Mouse (Mus musculus) cerebellum, adult (tissue): ENCODE results near the gene Lad1.

Source experiments
- ATAC-seq: cut with Nextera tagmentation; 2 replicates; pipeline ENCODE4 v1.9.2; 2017; ENCODE audit warnings: mild to moderate bottlenecking, moderate library complexity, mixed read lengths; ENCODE audit not compliant: insufficient number of reproducible peaks, low FRiP score, low TSS enrichment

The Lad1 gene

GRCm38 (mm10) chr1:135840675-135841395, 22.4 kb downstream of the Lad1 start:
- ATAC-seq: no peak

GRCm38 (mm10) chr1:135843519-135844262, 25.3 kb downstream of the Lad1 start:
- no peak for ATAC-seq

DNA sequence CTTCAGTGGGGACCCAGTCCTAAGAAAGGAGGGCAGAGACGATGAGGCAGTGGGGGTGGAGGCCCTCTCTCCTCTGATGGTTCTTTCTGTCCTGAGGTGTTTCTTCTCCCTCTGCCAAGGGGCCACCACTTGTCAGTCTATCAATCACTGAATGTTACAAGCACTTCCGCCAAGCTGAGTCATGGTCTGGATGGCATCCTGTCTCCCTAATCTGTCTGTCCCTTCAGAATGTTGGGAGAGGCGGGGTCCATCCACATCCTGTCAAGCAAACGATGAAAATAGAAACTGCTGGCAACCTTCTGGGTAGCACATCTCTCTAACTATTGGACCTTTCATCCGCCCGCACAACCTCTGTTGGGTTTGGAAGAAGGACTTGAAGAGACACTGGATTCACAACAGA, 26.1 kb downstream of the Lad1 start:
- no peak for ATAC-seq

DNA sequence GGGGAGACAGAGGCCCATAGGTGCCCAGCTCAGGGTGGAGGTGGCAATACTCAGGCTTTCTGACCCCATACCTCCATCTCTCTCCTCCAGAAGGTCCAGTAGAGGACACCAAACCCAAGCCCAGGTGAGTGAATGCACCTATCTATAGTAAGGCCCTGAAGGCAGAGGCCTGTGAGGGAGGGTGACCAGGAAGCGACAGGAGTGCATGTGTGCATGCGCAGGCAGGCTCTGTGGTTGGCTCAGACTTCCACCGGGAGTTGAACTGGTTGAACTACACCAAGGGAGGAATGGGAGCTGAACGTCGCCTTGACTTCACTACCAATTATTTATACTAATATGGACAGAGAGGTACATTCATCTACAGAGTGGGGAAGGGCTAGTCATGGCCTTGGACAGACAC, 28.2 kb downstream of the Lad1 start:
- no peak for ATAC-seq

GRCm38 (mm10) chr1:135847139-135847562, 28.8 kb downstream of the Lad1 start:
- no peak for ATAC-seq

GRCm38 (mm10) chr1:135847611-135848351, 29.4 kb downstream of the Lad1 start:
- ATAC-seq: no peak

GRCm38 (mm10) chr1:135850722-135851512, 32.5 kb downstream of the Lad1 start:
- no peak for ATAC-seq

DNA sequence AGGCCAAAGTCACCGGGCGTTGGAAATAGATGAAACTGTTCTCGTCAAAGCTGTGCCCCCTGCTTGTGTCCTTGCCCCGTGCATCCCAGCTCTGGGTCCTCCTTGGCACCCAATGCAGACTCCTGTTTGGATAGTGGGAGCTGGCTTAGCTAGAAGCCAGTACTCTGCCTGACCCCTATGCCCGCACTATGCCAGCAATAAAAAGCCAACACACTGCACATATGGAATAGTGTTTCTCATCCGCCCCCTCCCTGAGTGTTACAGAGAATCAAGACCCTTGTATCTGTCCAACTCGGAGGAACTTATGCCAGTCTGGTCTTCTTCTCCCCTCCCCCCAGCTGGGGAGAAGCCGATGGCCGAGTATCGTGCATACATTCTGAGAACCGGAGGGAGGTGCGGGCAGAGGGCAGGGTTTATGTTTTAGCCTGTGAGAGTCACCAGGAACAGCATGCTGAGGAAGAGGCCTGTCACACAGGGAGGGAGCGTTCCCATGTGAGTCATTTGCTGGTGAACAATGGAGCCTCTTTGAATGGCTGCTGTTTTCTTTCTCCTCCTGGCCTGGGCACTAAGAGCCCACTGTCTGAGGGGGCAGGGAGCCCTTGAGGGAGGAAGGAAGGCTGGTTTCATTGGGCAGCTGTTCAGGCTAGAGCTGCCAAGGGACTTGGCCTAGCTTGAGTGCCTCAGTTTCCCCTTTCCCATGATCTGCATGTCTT, 33.8 kb downstream of the Lad1 start:
- ATAC-seq: no peak

DNA sequence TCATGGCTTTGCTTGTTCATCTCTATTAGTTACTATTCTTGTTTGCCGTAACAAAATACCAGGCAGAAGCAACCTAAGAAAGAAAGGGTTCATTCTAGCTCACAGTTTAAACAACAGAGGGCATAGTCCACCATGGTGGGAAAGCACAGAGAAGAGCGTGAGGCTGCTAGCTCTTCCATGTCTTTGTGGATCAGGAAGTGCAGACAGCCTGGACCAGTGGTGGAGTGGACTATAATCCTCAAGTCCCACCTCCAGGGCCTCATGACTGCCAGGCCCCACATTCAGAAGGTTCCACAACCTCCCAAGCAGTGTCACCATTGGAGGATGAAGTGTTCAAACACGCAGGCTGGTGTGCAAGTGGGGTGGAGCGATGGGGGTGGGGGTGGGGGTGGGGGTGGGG, 34.8 kb downstream of the Lad1 start:
- ATAC-seq: no peak

DNA sequence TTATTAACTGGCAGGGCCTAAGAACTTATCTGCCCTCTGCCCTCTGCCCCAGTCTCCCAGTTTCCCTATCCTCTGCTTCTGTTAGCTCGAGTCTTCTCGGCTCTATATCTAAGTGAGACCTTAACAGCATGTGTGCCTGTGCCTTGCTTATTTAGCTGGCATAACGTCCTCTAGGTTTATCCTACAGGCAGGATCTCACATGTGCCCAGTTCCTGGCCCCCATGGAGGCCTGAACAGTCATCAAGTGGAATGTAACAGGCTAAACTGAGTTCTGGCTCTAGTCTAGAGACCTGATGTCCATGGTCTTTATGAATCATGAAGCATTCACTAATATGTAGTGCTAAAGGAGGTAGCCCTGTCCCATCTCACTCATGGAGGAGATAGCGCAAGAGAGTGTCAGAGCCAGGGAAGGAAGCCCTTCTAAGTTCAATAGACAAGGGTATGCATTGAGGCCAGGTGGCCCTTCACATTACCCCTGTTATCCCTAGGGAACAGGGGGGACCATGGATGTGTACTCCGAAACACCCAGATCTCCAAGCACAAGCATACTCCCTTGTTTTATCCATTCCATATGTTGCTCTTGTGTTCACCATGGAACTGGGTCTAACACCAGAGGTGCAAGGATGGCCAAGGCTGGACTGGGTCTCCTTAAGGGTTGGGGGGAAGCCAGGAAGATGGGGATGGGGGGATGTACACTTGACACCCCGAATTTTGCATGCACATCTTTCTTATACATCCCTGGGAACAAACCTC, 36.4 kb downstream of the Lad1 start:
- ATAC-seq: no peak

- ATAC-seq: no peak
These were observed 36.9 kb downstream of the Lad1 start for GRCm38 (mm10) chr1:135855344-135855687.

- ATAC-seq: no peak
These were observed 37.7 kb downstream of the Lad1 start for GRCm38 (mm10) chr1:135856070-135856469.

DNA sequence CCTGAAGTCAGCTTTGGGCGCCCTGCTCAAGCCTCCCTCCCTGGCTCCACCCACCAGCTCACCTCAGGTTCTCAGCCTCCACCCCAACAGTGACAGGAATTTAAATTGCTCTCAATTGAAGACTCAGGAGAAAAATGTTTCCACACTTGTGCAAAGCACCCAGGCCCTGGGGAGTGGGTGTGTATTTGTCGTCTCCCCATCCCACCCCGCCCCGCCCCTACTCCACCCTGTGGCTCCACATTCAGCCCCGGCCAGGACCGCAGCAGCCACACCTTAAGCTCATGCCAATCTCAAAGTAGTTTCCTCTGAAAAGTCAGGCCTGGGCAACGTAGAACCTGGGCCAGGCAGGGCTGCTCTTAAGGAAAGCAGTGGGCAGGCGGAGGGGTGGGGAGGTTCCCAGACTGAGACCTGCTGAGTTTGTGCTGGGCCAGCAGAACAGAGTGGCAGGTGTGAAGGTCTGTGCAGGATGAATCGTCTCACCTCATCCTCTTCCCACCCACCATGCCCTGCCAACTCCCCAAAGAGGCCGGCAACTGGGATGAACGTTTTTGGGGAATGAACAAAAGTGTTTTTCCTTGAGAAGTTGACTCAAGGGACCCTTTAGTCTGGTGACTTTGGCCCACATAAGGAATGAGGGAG, 38.9 kb downstream of the Lad1 start:
- no peak for ATAC-seq

GRCm38 (mm10) chr1:135858533-135858932, 40.1 kb downstream of the Lad1 start:
- no peak for ATAC-seq

DNA sequence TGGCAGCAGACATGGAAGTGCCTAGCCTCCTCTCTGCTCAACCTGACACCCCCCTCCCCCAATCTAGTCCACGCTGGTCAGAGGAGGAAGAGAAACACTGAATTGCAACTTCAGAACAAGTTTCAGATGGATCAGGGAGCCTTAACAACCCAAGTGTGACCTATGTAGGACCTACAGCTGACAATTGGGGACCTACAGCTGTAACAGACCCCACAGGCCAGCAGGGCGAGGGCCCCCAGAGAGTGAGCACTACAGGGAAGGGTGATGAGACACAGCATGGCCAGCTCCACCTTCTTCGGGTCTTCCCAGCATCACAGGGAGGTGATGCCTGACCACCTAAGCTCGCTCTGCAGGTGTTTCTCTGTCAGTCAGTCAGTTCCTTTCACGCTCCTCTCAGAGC, 42.7 kb downstream of the Lad1 start:
- no peak for ATAC-seq

DNA sequence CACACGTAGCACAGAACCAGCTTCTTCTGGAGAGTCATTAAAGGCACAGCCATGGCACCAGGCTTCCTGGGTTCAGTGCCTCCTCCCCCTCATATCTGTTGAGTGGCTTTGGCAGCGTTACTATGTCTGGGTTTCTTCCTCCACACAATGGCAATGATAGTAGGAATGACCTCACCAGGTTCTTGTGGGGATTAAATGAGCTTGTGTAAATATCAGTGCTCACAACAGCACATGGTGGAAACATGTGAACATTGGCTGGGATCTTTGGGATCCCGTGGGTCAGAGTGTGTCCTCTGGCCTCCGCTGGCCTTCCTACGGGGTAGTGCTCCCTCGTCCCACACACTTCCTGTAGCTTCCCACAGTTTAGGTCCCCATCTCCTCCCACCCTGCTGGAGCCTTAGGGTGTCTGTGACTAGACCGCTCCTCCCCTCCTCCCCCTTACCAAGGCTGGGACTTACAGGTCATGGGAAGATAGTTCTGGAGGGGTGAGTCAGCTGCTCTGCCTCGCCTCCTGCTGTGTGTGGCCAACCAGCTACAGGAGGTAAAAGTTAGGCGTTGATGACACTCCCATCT, 43.7 kb downstream of the Lad1 start:
- ATAC-seq: no peak

- ATAC-seq: no peak
These were observed 44.2 kb downstream of the Lad1 start for GRCm38 (mm10) chr1:135862561-135862960.

- no peak for ATAC-seq
These were observed 45.5 kb downstream of the Lad1 start for GRCm38 (mm10) chr1:135863786-135864335.
